Mouse (Mus musculus): ENCODE data around the gene Idi1. TPM values are rescaled to one million over a fixed set of nuclear protein-coding genes. Genes with fewer than 3 reads are reported as not detected.
A peak's percentile ranks its signal among the peaks of the same experiment; 100 is the strongest.
"Not testable (repeated sequence)": the region's sequence is repeated elsewhere in the genome, so short reads cannot be mapped to it uniquely, and the experiment has no call there.

The Idi1 gene
- polyA plus RNA-seq (2011; ENCODE audit: insufficient read depth, insufficient read length, low read depth, missing spikeins), result 181 and 202 TPM in 2 replicates

- Histone ChIP-seq H3K9me3 (replicated peaks; ENCODE audit: control insufficient read depth, insufficient read depth, low read length, poor library complexity, severe bottlenecking) (no peaks in the 10 kb centered on the region), H3K4me3 (ENCODE audit: low read depth, low read length) (peak within 1 kb of the TSS; percentile 76), H3K27me3 (ENCODE audit: control insufficient read depth, insufficient read depth, low read length, poor library complexity, severe bottlenecking) (no peaks in the 10 kb centered on the region), H3K27ac (ENCODE audit: insufficient read depth, low read length) (peak within 1 kb of the TSS; percentile 87), H3K36me3 (ENCODE audit: control insufficient read depth, insufficient read depth, low read length, poor library complexity, severe bottlenecking) (peaks cover 23% of the 10 kb centered on the region), H3K9ac (ENCODE audit: low read depth, poor library complexity, severe bottlenecking) (peak within 1 kb of the TSS; percentile 67), H3K4me1 (ENCODE audit: control insufficient read depth, insufficient read depth, low read length) (no peaks in the 10 kb centered on the region)
- TF ChIP-seq POLR2A (IDR thresholded peaks at IDR 0.05; ENCODE audit: insufficient read depth, low read length) (peak; percentile 59), EP300 (IDR thresholded peaks at IDR 0.05; ENCODE audit: insufficient read depth, low read depth, low read length) (peak; percentile 46; the same call in 1 of the 2 replicates), CTCF (IDR thresholded peaks at IDR 0.05; ENCODE audit: low read depth, low read length) (no peak)
Measured at GRCm38 (mm10) chr13:8885445-8886184, at the start of gene Idi1. TSS of gene Idi1 (plus strand) at chr13:8885501.

GRCm38 (mm10) chr13:8838394-8838793, 46.9 kb upstream of the Idi1 start:
- Histone ChIP-seq H3K9ac (ENCODE audit: low read depth, poor library complexity, severe bottlenecking) (no peak overlapping the region), H3K9me3 (replicated peaks; ENCODE audit: control insufficient read depth, insufficient read depth, low read length, poor library complexity, severe bottlenecking) (no peaks in the 10 kb centered on the region), H3K4me1 (ENCODE audit: control insufficient read depth, insufficient read depth, low read length) (no peaks in the 10 kb centered on the region), H3K27ac (ENCODE audit: insufficient read depth, low read length) (no peak overlapping the region), H3K27me3 (ENCODE audit: control insufficient read depth, insufficient read depth, low read length, poor library complexity, severe bottlenecking) (no peaks in the 10 kb centered on the region), H3K36me3 (ENCODE audit: control insufficient read depth, insufficient read depth, low read length, poor library complexity, severe bottlenecking) (peaks cover 41% of the 10 kb centered on the region), H3K4me3 (ENCODE audit: low read depth, low read length) (no peak overlapping the region)
- TF ChIP-seq POLR2A (IDR thresholded peaks at IDR 0.05; ENCODE audit: insufficient read depth, low read length) (no peak), EP300 (IDR thresholded peaks at IDR 0.05; ENCODE audit: insufficient read depth, low read depth, low read length) (no peak), CTCF (IDR thresholded peaks at IDR 0.05; ENCODE audit: low read depth, low read length) (no peak)

- Histone ChIP-seq H3K36me3 (ENCODE audit: control insufficient read depth, insufficient read depth, low read length, poor library complexity, severe bottlenecking) (peaks cover 41% of the 10 kb centered on the region), H3K9me3 (replicated peaks; ENCODE audit: control insufficient read depth, insufficient read depth, low read length, poor library complexity, severe bottlenecking) (no peaks in the 10 kb centered on the region), H3K27me3 (ENCODE audit: control insufficient read depth, insufficient read depth, low read length, poor library complexity, severe bottlenecking) (no peaks in the 10 kb centered on the region), H3K4me3 (ENCODE audit: low read depth, low read length) (no peak overlapping the region), H3K9ac (ENCODE audit: low read depth, poor library complexity, severe bottlenecking) (no peak overlapping the region), H3K4me1 (ENCODE audit: control insufficient read depth, insufficient read depth, low read length) (no peaks in the 10 kb centered on the region), H3K27ac (ENCODE audit: insufficient read depth, low read length) (no peak overlapping the region)
- TF ChIP-seq POLR2A (IDR thresholded peaks at IDR 0.05; ENCODE audit: insufficient read depth, low read length), result no peak
- TF ChIP-seq CTCF (IDR thresholded peaks at IDR 0.05; ENCODE audit: low read depth, low read length), result no peak
- no peak for TF ChIP-seq EP300 (IDR thresholded peaks at IDR 0.05; ENCODE audit: insufficient read depth, low read depth, low read length)
Measured at GRCm38 (mm10) chr13:8839111-8839510, 46.2 kb upstream of the Idi1 start.

- Histone ChIP-seq H3K9me3 (replicated peaks; ENCODE audit: control insufficient read depth, insufficient read depth, low read length, poor library complexity, severe bottlenecking) (no peaks in the 10 kb centered on the region), H3K27me3 (ENCODE audit: control insufficient read depth, insufficient read depth, low read length, poor library complexity, severe bottlenecking) (no peaks in the 10 kb centered on the region), H3K36me3 (ENCODE audit: control insufficient read depth, insufficient read depth, low read length, poor library complexity, severe bottlenecking) (peaks cover 36% of the 10 kb centered on the region), H3K9ac (ENCODE audit: low read depth, poor library complexity, severe bottlenecking) (no peak overlapping the region), H3K27ac (ENCODE audit: insufficient read depth, low read length) (no peak overlapping the region), H3K4me3 (ENCODE audit: low read depth, low read length) (no peak overlapping the region), H3K4me1 (ENCODE audit: control insufficient read depth, insufficient read depth, low read length) (no peaks in the 10 kb centered on the region)
- TF ChIP-seq CTCF (IDR thresholded peaks at IDR 0.05; ENCODE audit: low read depth, low read length) (no peak), EP300 (IDR thresholded peaks at IDR 0.05; ENCODE audit: insufficient read depth, low read depth, low read length) (no peak), POLR2A (IDR thresholded peaks at IDR 0.05; ENCODE audit: insufficient read depth, low read length) (no peak)
Measured at GRCm38 (mm10) chr13:8839937-8840336, 45.4 kb upstream of the Idi1 start.

- TF ChIP-seq CTCF (IDR thresholded peaks at IDR 0.05; ENCODE audit: low read depth, low read length) (no peak), POLR2A (IDR thresholded peaks at IDR 0.05; ENCODE audit: insufficient read depth, low read length) (no peak), EP300 (IDR thresholded peaks at IDR 0.05; ENCODE audit: insufficient read depth, low read depth, low read length) (no peak)
- Histone ChIP-seq H3K4me3 (ENCODE audit: low read depth, low read length) (no peak overlapping the region), H3K9ac (ENCODE audit: low read depth, poor library complexity, severe bottlenecking) (no peak overlapping the region), H3K27me3 (ENCODE audit: control insufficient read depth, insufficient read depth, low read length, poor library complexity, severe bottlenecking) (no peaks in the 10 kb centered on the region), H3K4me1 (ENCODE audit: control insufficient read depth, insufficient read depth, low read length) (no peaks in the 10 kb centered on the region), H3K36me3 (ENCODE audit: control insufficient read depth, insufficient read depth, low read length, poor library complexity, severe bottlenecking) (peaks cover 32% of the 10 kb centered on the region), H3K9me3 (replicated peaks; ENCODE audit: control insufficient read depth, insufficient read depth, low read length, poor library complexity, severe bottlenecking) (no peaks in the 10 kb centered on the region), H3K27ac (ENCODE audit: insufficient read depth, low read length) (no peak overlapping the region)
Measured at GRCm38 (mm10) chr13:8840941-8841340, 44.4 kb upstream of the Idi1 start.

- H3K9me3 ChIP-seq (replicated peaks; ENCODE audit: control insufficient read depth, insufficient read depth, low read length, poor library complexity, severe bottlenecking); H3K4me1 ChIP-seq (ENCODE audit: control insufficient read depth, insufficient read depth, low read length); H3K27me3 ChIP-seq (ENCODE audit: control insufficient read depth, insufficient read depth, low read length, poor library complexity, severe bottlenecking); H3K4me3 ChIP-seq (ENCODE audit: low read depth, low read length); H3K27ac ChIP-seq (ENCODE audit: insufficient read depth, low read length); H3K9ac ChIP-seq (ENCODE audit: low read depth, poor library complexity, severe bottlenecking): not testable (repeated sequence)
- peaks cover 32% of the 10 kb centered on the region for H3K36me3 ChIP-seq (ENCODE audit: control insufficient read depth, insufficient read depth, low read length, poor library complexity, severe bottlenecking)
Measured at GRCm38 (mm10) chr13:8841846-8842245, 43.5 kb upstream of the Idi1 start.
